Mouse (Mus musculus): Measurements from ENCODE around the gene Prss36. TPM values are rescaled to one million over a fixed set of nuclear protein-coding genes. Genes with fewer than 3 reads are reported as not detected.
A peak's percentile ranks its signal among the peaks of the same experiment; 100 is the strongest.
"Not testable (repeated sequence)": the region's sequence is repeated elsewhere in the genome, so short reads cannot be mapped to it uniquely, and the experiment has no call there.

Gene Prss36
- polyA plus RNA-seq, 1 experiment = 17.5 TPM

GRCm38 (mm10) chr7:127896384-127896783, 50.1 kb downstream of the Prss36 start:
- Histone ChIP-seq H3K4me3 (replicated peaks; ENCODE audit: extremely low read depth, low read depth, low read length) (no peak overlapping the region), H3K4me1 (ENCODE audit: control insufficient read depth, insufficient read depth, low read length) (no peaks in the 10 kb centered on the region; the same call in 1 of the 2 replicates)
- 56% methylated on average over 13 of the region's 13 CpGs for WGBS
- peak; percentile 64 for DNase-seq
- peak; percentile 80 for TF ChIP-seq CTCF (IDR thresholded peaks at IDR 0.05; ENCODE audit: insufficient read depth, low read length)
- TF ChIP-seq POLR2A (IDR thresholded peaks at IDR 0.05; ENCODE audit: borderline replicate concordance, extremely low read depth, low read depth, low read length) = no peak

- WGBS = 62% methylated on average over 7 of the region's 7 CpGs
- not testable (repeated sequence) for H3K4me1 ChIP-seq (ENCODE audit: control insufficient read depth, insufficient read depth, low read length); H3K4me3 ChIP-seq (replicated peaks; ENCODE audit: extremely low read depth, low read depth, low read length); DNase-seq
These were observed 50.6 kb downstream of the Prss36 start for GRCm38 (mm10) chr7:127895891-127896290.

- Histone ChIP-seq H3K4me3 (replicated peaks; ENCODE audit: extremely low read depth, low read depth, low read length) (peak within 1 kb of the TSS; percentile 78), H3K4me1 (ENCODE audit: control insufficient read depth, insufficient read depth, low read length) (no peaks in the 10 kb centered on the region; the same call in 1 of the 2 replicates)
- peak; percentile 92 for DNase-seq
- TF ChIP-seq CTCF (IDR thresholded peaks at IDR 0.05; ENCODE audit: insufficient read depth, low read length) (peak; percentile 29; the same call in 1 of the 2 replicates), POLR2A (IDR thresholded peaks at IDR 0.05; ENCODE audit: borderline replicate concordance, extremely low read depth, low read depth, low read length) (peak; percentile 73; the same call in 1 of the 2 replicates)
- under 1% methylated on average over 26 of the region's 26 CpGs for WGBS
These were observed 51.1 kb downstream of the Prss36 start, which contains the start of the genes Gm21974 and Vkorc1 for GRCm38 (mm10) chr7:127895442-127895841. Gene Gm21974 (minus strand): TSS chr7:127895454. Gene Vkorc1 (minus strand): TSS chr7:127895617.

- DNase-seq = peak; percentile 18
- WGBS = 62% methylated on average over 5 of the region's 5 CpGs
- no peaks in the 10 kb centered on the region; the same call in 1 of the 2 replicates for H3K4me1 ChIP-seq (ENCODE audit: control insufficient read depth, insufficient read depth, low read length)
- TF ChIP-seq CTCF (IDR thresholded peaks at IDR 0.05; ENCODE audit: insufficient read depth, low read length) = no peak
- no peak for TF ChIP-seq POLR2A (IDR thresholded peaks at IDR 0.05; ENCODE audit: borderline replicate concordance, extremely low read depth, low read depth, low read length)
- no peak overlapping the region for H3K4me3 ChIP-seq (replicated peaks; ENCODE audit: extremely low read depth, low read depth, low read length)
These were observed 52.0 kb downstream of the Prss36 start for GRCm38 (mm10) chr7:127894480-127894879.

GRCm38 (mm10) chr7:127890798-127891197, 55.7 kb downstream of the Prss36 start, which contains the start of gene Prss53:
Gene Prss53 (minus strand): TSS chr7:127890970.
- TF ChIP-seq POLR2A (IDR thresholded peaks at IDR 0.05; ENCODE audit: borderline replicate concordance, extremely low read depth, low read depth, low read length) = no peak
- TF ChIP-seq CTCF (IDR thresholded peaks at IDR 0.05; ENCODE audit: insufficient read depth, low read length) = no peak
- Histone ChIP-seq H3K4me3 (replicated peaks; ENCODE audit: extremely low read depth, low read depth, low read length) (no peak within 1 kb of the TSS), H3K4me1 (ENCODE audit: control insufficient read depth, insufficient read depth, low read length) (no peaks in the 10 kb centered on the region; the same call in 1 of the 2 replicates)
- 40% methylated on average over 4 of the region's 4 CpGs for WGBS
- peak; percentile 33 for DNase-seq

- DNase-seq = no peak
- 62% methylated on average over 3 of the region's 3 CpGs for WGBS
- Histone ChIP-seq H3K4me1 (ENCODE audit: control insufficient read depth, insufficient read depth, low read length) (peaks cover 2% of the 10 kb centered on the region), H3K4me3 (replicated peaks; ENCODE audit: extremely low read depth, low read depth, low read length) (no peak overlapping the region)
- TF ChIP-seq CTCF (IDR thresholded peaks at IDR 0.05; ENCODE audit: insufficient read depth, low read length) (no peak), POLR2A (IDR thresholded peaks at IDR 0.05; ENCODE audit: borderline replicate concordance, extremely low read depth, low read depth, low read length) (no peak)
These were observed 57.7 kb downstream of the Prss36 start for GRCm38 (mm10) chr7:127888821-127889220.

- Histone ChIP-seq H3K4me3 (replicated peaks; ENCODE audit: extremely low read depth, low read depth, low read length) (no peak overlapping the region), H3K4me1 (ENCODE audit: control insufficient read depth, insufficient read depth, low read length) (peaks cover 7% of the 10 kb centered on the region)
- no peak for DNase-seq
- WGBS = 82% methylated on average over 3 of the region's 3 CpGs
- TF ChIP-seq POLR2A (IDR thresholded peaks at IDR 0.05; ENCODE audit: borderline replicate concordance, extremely low read depth, low read depth, low read length) = no peak
- TF ChIP-seq CTCF (IDR thresholded peaks at IDR 0.05; ENCODE audit: insufficient read depth, low read length) = no peak
These were observed 58.7 kb downstream of the Prss36 start for GRCm38 (mm10) chr7:127887781-127888180.

- TF ChIP-seq CTCF (IDR thresholded peaks at IDR 0.05; ENCODE audit: insufficient read depth, low read length) = no peak
- no peak for TF ChIP-seq POLR2A (IDR thresholded peaks at IDR 0.05; ENCODE audit: borderline replicate concordance, extremely low read depth, low read depth, low read length)
- WGBS = 81% methylated on average over 8 of the region's 8 CpGs
- no peak for DNase-seq
- H3K4me3 ChIP-seq (replicated peaks; ENCODE audit: extremely low read depth, low read depth, low read length) = no peak overlapping the region
- peaks cover 7% of the 10 kb centered on the region for H3K4me1 ChIP-seq (ENCODE audit: control insufficient read depth, insufficient read depth, low read length)
These were observed 59.3 kb downstream of the Prss36 start for GRCm38 (mm10) chr7:127887191-127887590.

- WGBS = 84% methylated on average over 6 of the region's 6 CpGs
- no peak overlapping the region for H3K4me3 ChIP-seq (replicated peaks; ENCODE audit: extremely low read depth, low read depth, low read length)
- no peak for TF ChIP-seq POLR2A (IDR thresholded peaks at IDR 0.05; ENCODE audit: borderline replicate concordance, extremely low read depth, low read depth, low read length)
- TF ChIP-seq CTCF (IDR thresholded peaks at IDR 0.05; ENCODE audit: insufficient read depth, low read length) = no peak
- H3K4me1 ChIP-seq (ENCODE audit: control insufficient read depth, insufficient read depth, low read length) = peaks cover 7% of the 10 kb centered on the region
- no peak for DNase-seq
These were observed 60.0 kb downstream of the Prss36 start for GRCm38 (mm10) chr7:127886551-127886950.

- Histone ChIP-seq H3K4me1 (ENCODE audit: control insufficient read depth, insufficient read depth, low read length) (peaks cover 7% of the 10 kb centered on the region), H3K4me3 (replicated peaks; ENCODE audit: extremely low read depth, low read depth, low read length) (no peak overlapping the region)
- DNase-seq = peak; percentile 19
- WGBS = 43% methylated on average over 6 of the region's 6 CpGs
- TF ChIP-seq CTCF (IDR thresholded peaks at IDR 0.05; ENCODE audit: insufficient read depth, low read length) (no peak), POLR2A (IDR thresholded peaks at IDR 0.05; ENCODE audit: borderline replicate concordance, extremely low read depth, low read depth, low read length) (no peak)
These were observed 60.6 kb downstream of the Prss36 start for GRCm38 (mm10) chr7:127885951-127886350.

Other genes starting within 250 kb of the Prss36 start
- 22.0 and 26.8 TPM in 2 replicates for gene Bcl7c, start 237.8 kb downstream of the Prss36 start, polyA plus RNA-seq (2012; rRNA removed)
- 20.1 and 21.1 TPM in 2 replicates for gene Ctf1, start 234.0 kb downstream of the Prss36 start, polyA plus RNA-seq (2012; rRNA removed)
- gene Ctf2, start 214.6 kb downstream of the Prss36 start, polyA plus RNA-seq (2012; rRNA removed) = not detected in 2 replicates
- 25.9 and 27.3 TPM in 2 replicates for gene Fbxl19, start 202.2 kb downstream of the Prss36 start, polyA plus RNA-seq (2012; rRNA removed)
- 39.1 and 45.6 TPM in 2 replicates for gene Orai3, start 176.9 kb downstream of the Prss36 start, polyA plus RNA-seq (2012; rRNA removed)
- gene Setd1a, start 170.1 kb downstream of the Prss36 start, polyA plus RNA-seq (2012; rRNA removed) = 10.8 and 15.6 TPM in 2 replicates
- not detected in 2 replicates for gene Gm49388, start 161.1 kb downstream of the Prss36 start, polyA plus RNA-seq (2012; rRNA removed)
- gene Hsd3b7, start 146.1 kb downstream of the Prss36 start, polyA plus RNA-seq (2012; rRNA removed) = 79.4 and 81.7 TPM in 2 replicates
- gene Stx4a, start 122.4 kb downstream of the Prss36 start, polyA plus RNA-seq (2012; rRNA removed) = 63.5 and 77.9 TPM in 2 replicates
- gene Stx1b, start 122.2 kb downstream of the Prss36 start, polyA plus RNA-seq (2012; rRNA removed) = 5.1 and 7.6 TPM in 2 replicates
- gene Zfp646, start 70.5 kb downstream of the Prss36 start, polyA plus RNA-seq (2012; rRNA removed) = 22.0 and 23.4 TPM in 2 replicates
- gene Zfp668, start 69.9 kb downstream of the Prss36 start, polyA plus RNA-seq (2012; rRNA removed) = 6.0 and 6.7 TPM in 2 replicates
- gene Prss53, start 55.8 kb downstream of the Prss36 start, polyA plus RNA-seq (2012; rRNA removed) = 3.4 and 5.0 TPM in 2 replicates
- not detected in 2 replicates for gene Gm21974, start 51.3 kb downstream of the Prss36 start, polyA plus RNA-seq (2012; rRNA removed)
- gene Vkorc1, start 51.1 kb downstream of the Prss36 start, polyA plus RNA-seq (2012; rRNA removed) = 176 and 201 TPM in 2 replicates
- gene Bckdk, start 42.6 kb downstream of the Prss36 start, polyA plus RNA-seq (2012; rRNA removed) = 72.7 and 94.7 TPM in 2 replicates
- gene Kat8, start 34.2 kb downstream of the Prss36 start, polyA plus RNA-seq (2012; rRNA removed) = 10.4 and 12.5 TPM in 2 replicates
- 157 and 158 TPM in 2 replicates for gene Prss8, start 16.6 kb downstream of the Prss36 start, polyA plus RNA-seq (2012; rRNA removed)
- gene Fus, start 20.7 kb upstream of the Prss36 start, polyA plus RNA-seq (2012; rRNA removed) = 221 and 299 TPM in 2 replicates
- gene Pycard, start 47.1 kb upstream of the Prss36 start, polyA plus RNA-seq (2012; rRNA removed) = 28.0 and 66.7 TPM in 2 replicates
- gene Trim72, start 57.2 kb upstream of the Prss36 start, polyA plus RNA-seq (2012; rRNA removed) = 5.1 and 15.4 TPM in 2 replicates
- 25.2 and 27.6 TPM in 2 replicates for gene Itgam, start 115.9 kb upstream of the Prss36 start, polyA plus RNA-seq (2012; rRNA removed)
- 0.07 and 0.12 TPM in 2 replicates for gene Gm49368, start 116.0 kb upstream of the Prss36 start, polyA plus RNA-seq (2012; rRNA removed)
- gene Itgax, start 182.8 kb upstream of the Prss36 start, polyA plus RNA-seq (2012; rRNA removed) = 20.6 and 25.0 TPM in 2 replicates
- 0.50 and 0.56 TPM in 2 replicates for gene Itgad, start 207.7 kb upstream of the Prss36 start, polyA plus RNA-seq (2012; rRNA removed)